Mouse (Mus musculus) kidney, adult 11 months (tissue): Measurements from ENCODE around the gene Prg3.

Source experiments
- DNase-seq: peaks from one replicate; pipeline ENCODE4 v3.0.0; 2022

Gene Prg3

GRCm38 (mm10) chr2:84987930-84988329 is at the start of gene Prg3:
TSS of gene Prg3 (plus strand) at chr2:84988215.
- no peak for DNase-seq

DNA sequence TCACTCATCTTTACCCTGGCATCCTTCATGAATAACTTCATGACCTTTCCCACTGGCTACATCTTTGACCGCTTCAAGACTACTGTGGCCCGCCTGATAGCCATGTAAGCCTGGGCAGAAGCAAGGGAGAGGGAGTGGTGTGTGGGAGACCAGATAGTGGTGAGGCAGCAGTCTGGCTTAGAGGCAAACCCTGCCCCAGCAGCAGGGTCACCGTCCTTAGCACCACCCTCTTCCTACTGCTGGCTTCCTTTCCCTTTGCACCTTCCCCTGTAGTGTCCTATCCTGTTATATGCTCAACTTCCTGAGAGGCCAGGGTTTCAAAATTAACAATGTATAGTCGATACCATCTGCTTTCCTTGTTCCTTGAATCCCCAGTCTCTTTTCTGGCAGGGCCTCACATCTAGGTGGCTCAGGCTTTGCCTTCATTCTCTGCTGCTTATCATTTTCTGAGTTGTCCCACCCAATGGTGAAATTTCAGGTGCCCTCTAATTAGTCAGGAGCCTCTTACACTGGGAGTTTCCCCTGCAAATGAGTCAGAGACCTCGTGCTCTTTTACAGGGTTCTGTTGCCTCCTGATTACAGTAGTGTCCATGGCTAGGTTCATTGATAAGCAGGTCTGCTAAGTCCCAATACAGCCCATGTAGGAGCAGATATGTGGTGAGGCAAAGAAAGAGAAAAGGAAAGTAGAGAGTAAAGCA is 49.6 kb upstream of the Prg3 start:
- peak; percentile 12 for DNase-seq

GRCm38 (mm10) chr2:84939306-84939705 is 48.7 kb upstream of the Prg3 start:
- no peak for DNase-seq

- no peak for DNase-seq
These were observed 48.3 kb upstream of the Prg3 start for GRCm38 (mm10) chr2:84939711-84940110.

- DNase-seq = no peak
These were observed 46.7 kb upstream of the Prg3 start for GRCm38 (mm10) chr2:84941332-84941731.

DNA sequence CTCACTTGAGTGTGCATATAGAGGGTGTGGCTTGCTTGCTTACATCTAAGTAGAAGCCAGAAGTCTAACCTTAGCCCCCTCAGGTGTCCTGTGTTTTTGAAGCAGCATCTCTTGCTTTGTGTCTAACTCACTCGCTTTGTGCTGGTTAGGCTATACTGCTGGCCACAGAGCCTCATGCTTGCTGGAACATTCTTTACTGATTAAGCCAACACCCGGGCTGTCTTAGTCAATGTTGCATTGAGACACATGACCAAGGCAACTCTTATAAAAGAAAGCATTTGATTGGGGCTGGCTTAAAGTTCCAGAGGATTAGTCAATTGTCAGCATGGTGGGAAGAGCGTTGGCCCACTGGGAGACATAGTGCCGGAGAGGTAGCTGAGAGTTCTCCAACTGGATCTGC is 46.2 kb upstream of the Prg3 start:
- no peak for DNase-seq

- no peak for DNase-seq
These were observed 40.8 kb upstream of the Prg3 start for GRCm38 (mm10) chr2:84947154-84947771.

- no peak for DNase-seq
These were observed 39.8 kb upstream of the Prg3 start for GRCm38 (mm10) chr2:84948252-84948651.

DNA sequence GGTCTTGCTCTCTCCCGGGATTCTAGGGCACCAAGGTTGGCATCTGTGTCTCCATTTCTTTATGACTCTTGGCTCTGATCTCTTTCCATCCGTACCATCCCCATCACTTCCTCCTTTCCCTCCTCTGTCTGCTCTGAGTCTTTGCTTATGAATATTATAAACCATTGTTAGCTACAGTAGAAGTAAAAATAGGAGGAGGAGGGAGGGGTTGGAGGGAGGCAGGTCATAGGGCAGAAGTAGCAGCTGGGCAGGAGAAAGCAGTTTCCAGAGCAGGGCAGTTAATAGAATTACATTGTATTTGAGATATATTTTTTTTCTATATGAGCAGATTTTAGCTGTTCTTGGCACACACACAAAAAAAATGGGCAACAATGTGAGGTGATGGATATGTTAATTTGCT is 39.3 kb upstream of the Prg3 start:
- DNase-seq = no peak

GRCm38 (mm10) chr2:84951027-84951426 is 37.0 kb upstream of the Prg3 start:
- no peak for DNase-seq

GRCm38 (mm10) chr2:84952251-84952650 is 35.8 kb upstream of the Prg3 start:
- no peak for DNase-seq

DNA sequence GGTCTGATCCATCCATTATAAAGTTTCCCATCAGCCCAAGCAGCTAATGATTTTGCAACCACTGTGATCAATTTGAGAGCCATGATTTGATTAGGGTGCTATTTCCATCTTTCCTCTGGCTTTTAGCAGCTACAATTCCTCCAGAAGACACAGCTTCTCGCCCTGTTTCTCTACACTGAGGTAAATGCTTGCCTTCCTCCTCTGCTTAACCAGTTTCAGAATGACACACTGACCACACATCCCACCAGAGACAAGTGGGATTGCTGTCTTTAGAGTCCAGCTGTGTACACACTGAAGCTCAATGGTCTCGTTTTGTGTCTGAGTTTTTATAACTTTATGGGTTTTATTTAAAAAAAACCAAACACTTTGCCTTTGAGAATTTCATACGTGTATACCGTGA is 35.3 kb upstream of the Prg3 start:
- no peak for DNase-seq

DNA sequence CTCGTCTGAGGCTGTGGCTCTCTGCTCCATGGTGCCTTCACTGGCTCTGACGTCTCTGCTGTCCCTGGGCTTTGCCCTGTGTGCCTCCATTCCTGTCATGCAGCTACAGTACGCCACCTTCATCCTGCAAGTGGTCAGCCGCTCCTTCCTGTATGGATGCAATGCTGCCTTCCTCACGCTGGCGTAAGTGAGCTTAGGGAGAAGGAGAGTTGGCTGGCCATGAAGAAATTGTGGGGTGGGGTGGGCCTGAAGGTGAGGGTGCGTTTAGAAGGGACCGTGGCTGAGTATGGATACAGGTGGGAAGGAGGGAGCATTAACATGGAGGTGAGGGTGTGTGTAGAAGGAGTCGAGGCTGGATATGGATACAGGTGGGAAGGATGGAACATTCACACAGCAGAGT is 32.6 kb upstream of the Prg3 start:
- no peak for DNase-seq

DNA sequence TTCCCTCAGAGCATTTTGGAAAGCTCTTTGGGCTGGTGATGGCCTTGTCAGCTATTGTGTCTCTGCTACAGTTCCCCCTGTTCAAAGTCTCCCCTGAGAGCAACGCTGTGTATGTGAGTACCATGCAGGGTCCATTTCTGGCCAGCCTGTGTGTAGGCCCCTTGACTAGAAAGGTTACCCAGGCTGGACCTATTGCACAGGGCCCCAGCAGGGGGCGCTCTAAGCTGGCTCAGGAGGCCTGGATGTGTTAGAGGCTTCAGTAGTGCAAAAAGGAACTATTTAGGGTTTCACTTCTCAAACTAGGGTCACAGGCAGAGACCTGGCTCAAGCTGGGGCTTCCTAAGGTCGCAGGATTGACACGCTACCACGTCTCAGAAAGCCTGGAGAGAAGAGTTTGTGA is 31.7 kb upstream of the Prg3 start:
- DNase-seq = peak; percentile 11

DNA sequence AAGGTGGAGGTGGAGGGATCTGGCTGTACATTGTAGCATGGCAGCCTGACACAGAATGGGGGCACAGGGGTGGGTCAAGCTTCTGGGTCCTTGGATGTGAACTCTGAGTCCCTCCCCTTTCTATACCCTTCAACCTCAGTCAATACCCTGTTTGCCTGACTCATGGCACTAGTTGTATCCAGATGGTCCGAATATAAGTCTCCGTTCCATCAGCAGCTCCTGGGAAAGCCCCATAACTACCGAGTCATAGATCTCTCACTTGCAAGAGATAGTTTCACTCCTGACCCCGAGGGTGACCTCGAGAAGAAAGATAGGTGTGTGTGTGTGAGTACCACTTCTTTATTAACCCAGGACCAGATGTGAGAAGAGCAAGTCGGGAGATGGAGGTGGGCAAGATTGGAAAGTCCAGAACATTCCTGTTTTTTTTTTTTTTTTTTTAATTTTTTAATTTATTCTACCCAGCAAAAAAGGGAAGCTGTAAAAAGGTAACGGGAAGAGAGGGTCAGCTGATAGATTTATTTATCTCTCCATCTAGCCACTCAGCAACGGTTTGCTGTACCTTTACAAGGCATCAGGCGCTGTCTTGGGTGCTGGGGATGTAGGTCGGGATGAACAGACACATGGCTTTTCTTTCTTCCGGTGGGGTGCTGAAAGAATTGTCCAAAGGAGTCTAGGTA is 29.3 kb upstream of the Prg3 start:
- no peak for DNase-seq

GRCm38 (mm10) chr2:84961300-84961699 is 26.7 kb upstream of the Prg3 start:
- peak; percentile 69 for DNase-seq

- DNase-seq = no peak
These were observed 26.1 kb upstream of the Prg3 start for GRCm38 (mm10) chr2:84961901-84962300.

GRCm38 (mm10) chr2:84962906-84963507 is 25.0 kb upstream of the Prg3 start:
- no peak for DNase-seq

GRCm38 (mm10) chr2:84964111-84964801 is 23.8 kb upstream of the Prg3 start:
- DNase-seq = no peak

- no peak for DNase-seq
These were observed 20.6 kb upstream of the Prg3 start for GRCm38 (mm10) chr2:84967318-84967991.

- DNase-seq = no peak
These were observed 12.4 kb upstream of the Prg3 start for GRCm38 (mm10) chr2:84975580-84975979.

GRCm38 (mm10) chr2:84980188-84980587 is 7.8 kb upstream of the Prg3 start, which contains the start of gene Prg2:
TSS of gene Prg2 (plus strand) at chr2:84980461.
- no peak for DNase-seq

DNA sequence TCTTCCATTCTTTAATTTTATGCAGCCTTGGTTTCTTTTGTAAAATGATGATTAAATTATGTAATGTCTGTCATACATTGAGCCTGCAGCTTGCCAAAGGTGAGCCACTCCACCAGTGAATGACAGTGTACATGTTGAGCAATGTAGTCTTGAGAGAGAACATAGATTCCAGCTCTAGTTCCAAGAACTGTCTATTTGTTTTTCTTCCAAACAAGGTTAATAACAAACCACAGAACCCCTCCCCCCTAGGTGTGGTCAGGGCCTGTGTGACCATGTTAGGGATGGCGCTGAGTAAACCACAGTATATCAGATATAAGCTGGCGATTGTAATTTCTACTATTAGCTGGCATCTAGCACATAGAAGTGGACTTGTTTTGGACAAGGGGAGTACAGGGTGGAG is 8.4 kb downstream of the Prg3 start:
- no peak for DNase-seq
